Mouse (Mus musculus) ovary, adult 10 weeks (tissue): Measurements from ENCODE around the gene Bicdl2. TPM values are rescaled to one million over a fixed set of nuclear protein-coding genes. Genes with fewer than 3 reads are reported as not detected.

Source experiments
- polyA plus RNA-seq: library from polyadenylated mRNA; stranded (reverse); fragments of 350-450 nt; fragmentation: Illumina TruSeq; extraction: RNeasy Lipid Tissue Mini Kit (QIAGEN cat#74804); gene quantifications from one replicate; pipeline ENCODE4 v1.2.3, GENCODE M21; 2014

Gene Bicdl2
- polyA plus RNA-seq = not detected

GRCm38 (mm10) chr17:23660117-23660875 lies at the start of gene Bicdl2:
Bicdl2 (plus strand) TSS chr17:23660506.

GRCm38 (mm10) chr17:23644613-23645495 lies 15.5 kb upstream of the Bicdl2 start, which contains the start of gene Mmp25:
Mmp25 (minus strand) TSS chr17:23645277.

GRCm38 (mm10) chr17:23673424-23674073 lies 13.2 kb downstream of the Bicdl2 start, which contains the start of the genes Hcfc1r1 and Thoc6:
Hcfc1r1 (plus strand) TSS chr17:23673596.
Thoc6 (minus strand) TSS chr17:23673882.

GRCm38 (mm10) chr17:23677236-23677679 lies 17.0 kb downstream of the Bicdl2 start, which contains the start of gene Tnfrsf12a:
Tnfrsf12a (minus strand) TSS chr17:23677468.

GRCm38 (mm10) chr17:23679127-23679835 lies 19.0 kb downstream of the Bicdl2 start, which contains the start of gene Cldn6:
Cldn6 (plus strand) TSS chr17:23679249.

GRCm38 (mm10) chr17:23683856-23684672 lies 23.8 kb downstream of the Bicdl2 start, which contains the start of gene Cldn9:
Cldn9 (minus strand) TSS chr17:23684026.

Other genes with a start within 250 kb of the Bicdl2 start
- not detected for gene Vmn2r117, start 180.8 kb upstream of the Bicdl2 start, polyA plus RNA-seq
- 1.5 TPM for gene Zfp213, start 96.3 kb upstream of the Bicdl2 start, polyA plus RNA-seq
- gene Zfp13, start 61.0 kb upstream of the Bicdl2 start, polyA plus RNA-seq = not detected
- not detected for gene Zscan10, start 59.6 kb upstream of the Bicdl2 start, polyA plus RNA-seq
- gene Mmp25, start 15.2 kb upstream of the Bicdl2 start, polyA plus RNA-seq = 0.26 TPM
- 3.5 TPM for gene Hcfc1r1, start 13.1 kb downstream of the Bicdl2 start, polyA plus RNA-seq
- gene Thoc6, start 13.4 kb downstream of the Bicdl2 start, polyA plus RNA-seq = 3.6 TPM
- not detected for gene Tnfrsf12a, start 17.0 kb downstream of the Bicdl2 start, polyA plus RNA-seq
- not detected for gene Cldn6, start 18.7 kb downstream of the Bicdl2 start, polyA plus RNA-seq
- not detected for gene Cldn9, start 23.5 kb downstream of the Bicdl2 start, polyA plus RNA-seq
- not detected for gene 1520401A03Rik, start 62.3 kb downstream of the Bicdl2 start, polyA plus RNA-seq
- 0.46 TPM for gene Pkmyt1, start 65.8 kb downstream of the Bicdl2 start, polyA plus RNA-seq
- 2.0 TPM for gene Paqr4, start 80.4 kb downstream of the Bicdl2 start, polyA plus RNA-seq
- gene Kremen2, start 85.3 kb downstream of the Bicdl2 start, polyA plus RNA-seq = not detected
- gene Flywch1, start 111.1 kb downstream of the Bicdl2 start, polyA plus RNA-seq = 0.34 TPM
- not detected for gene Flywch2, start 125.6 kb downstream of the Bicdl2 start, polyA plus RNA-seq
- 111 TPM for gene Srrm2, start 130.0 kb downstream of the Bicdl2 start, polyA plus RNA-seq
- gene Elob, start 168.6 kb downstream of the Bicdl2 start, polyA plus RNA-seq = 18.7 TPM
- gene Prss33, start 175.6 kb downstream of the Bicdl2 start, polyA plus RNA-seq = not detected
- not detected for gene Prss32, start 183.3 kb downstream of the Bicdl2 start, polyA plus RNA-seq
- gene Prss41, start 183.7 kb downstream of the Bicdl2 start, polyA plus RNA-seq = not detected
- gene Prss21, start 207.6 kb downstream of the Bicdl2 start, polyA plus RNA-seq = not detected
- 1.3 TPM for gene Dcpp1, start 220.4 kb downstream of the Bicdl2 start, polyA plus RNA-seq
- not detected for gene Dcpp2, start 220.4 kb downstream of the Bicdl2 start, polyA plus RNA-seq